Mouse (Mus musculus): ENCODE measurements around the gene Atp5j. TPM values are rescaled to one million over a fixed set of nuclear protein-coding genes. Genes with fewer than 3 reads are reported as not detected.

The Atp5j gene
- polyA plus RNA-seq, 1 experiment from 2014 or later = 849 TPM

GRCm38 (mm10) chr16:84806175-84806574 is 29.2 kb downstream of the Atp5j start:
- 90% methylated on average over 3 of the region's 3 CpGs for WGBS

DNA sequence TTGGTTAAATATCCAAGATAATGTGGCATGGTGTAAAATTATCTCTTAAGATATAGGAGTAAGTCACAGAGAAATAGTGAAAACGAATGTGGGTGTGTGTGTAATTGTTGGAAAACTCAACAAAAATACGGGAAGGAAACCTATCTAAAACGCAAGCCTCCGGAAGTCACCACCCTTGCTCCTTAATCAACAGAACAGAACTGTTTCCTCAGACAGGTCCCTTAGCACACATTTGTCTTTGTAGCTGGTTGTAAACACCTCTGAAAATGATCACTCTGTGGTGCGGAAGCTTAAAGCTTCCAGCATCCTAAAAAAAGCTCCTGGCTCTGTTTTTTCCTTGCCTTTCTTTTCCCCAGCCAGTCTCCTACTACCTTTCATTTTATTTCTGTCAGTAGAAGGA is 30.6 kb downstream of the Atp5j start:
- 80% methylated on average over 5 of the region's 5 CpGs for WGBS
- H3K27ac ChIP-seq = no peak overlapping the region
- no peak overlapping the region for H3K4me3 ChIP-seq
- H3K9me3 ChIP-seq = no peaks in the 10 kb centered on the region
- no peak overlapping the region for H3K9ac ChIP-seq
- H3K4me2 ChIP-seq = no peak overlapping the region
- H3K4me1 ChIP-seq = no peaks in the 10 kb centered on the region
- no peaks in the 10 kb centered on the region for H3K27me3 ChIP-seq
- ATAC-seq (ENCODE audit: insufficient number of reproducible peaks, insufficient read depth, low FRiP score, low TSS enrichment, low read depth) = no peak
- H3K36me3 ChIP-seq = no peaks in the 10 kb centered on the region

More at GRCm38 (mm10) chr16:84806175-84806574, 29.2 kb downstream of the Atp5j start:
- no peaks in the 10 kb centered on the region for H3K36me3 ChIP-seq
- H3K4me2 ChIP-seq = no peak overlapping the region
- H3K27me3 ChIP-seq = no peaks in the 10 kb centered on the region
- H3K9me3 ChIP-seq = no peaks in the 10 kb centered on the region
- H3K27ac ChIP-seq = no peak overlapping the region
- no peaks in the 10 kb centered on the region for H3K4me1 ChIP-seq
- no peak overlapping the region for H3K9ac ChIP-seq
- ATAC-seq (ENCODE audit: insufficient number of reproducible peaks, insufficient read depth, low FRiP score, low TSS enrichment, low read depth) = no peak
- H3K4me3 ChIP-seq = no peak overlapping the region

DNA sequence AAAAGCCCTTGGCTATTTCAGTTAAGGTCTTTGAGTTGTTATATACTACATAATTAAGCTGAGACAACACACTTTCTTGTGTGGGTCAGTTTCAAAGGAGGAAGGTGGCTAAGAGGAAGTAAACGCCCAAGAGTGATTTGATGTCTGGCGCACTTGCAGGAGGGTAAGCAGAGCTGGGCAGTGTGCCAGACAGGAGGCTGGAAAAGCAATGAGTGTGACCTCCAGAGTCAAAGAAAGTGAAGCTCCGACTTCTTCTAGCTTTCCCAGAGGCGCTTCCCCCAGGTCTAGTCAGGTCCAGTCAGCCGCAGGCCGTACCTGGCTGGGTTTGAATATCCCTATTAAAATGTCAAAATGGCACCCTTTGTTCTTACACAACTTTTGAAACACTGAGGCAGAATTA is 33.2 kb downstream of the Atp5j start:
- Histone ChIP-seq H3K9ac (no peak overlapping the region), H3K9me3 (no peaks in the 10 kb centered on the region), H3K4me1 (no peaks in the 10 kb centered on the region), H3K36me3 (no peaks in the 10 kb centered on the region), H3K27ac (no peak overlapping the region), H3K4me3 (no peak overlapping the region), H3K4me2 (no peak overlapping the region), H3K27me3 (no peaks in the 10 kb centered on the region)
- ATAC-seq (ENCODE audit: insufficient number of reproducible peaks, insufficient read depth, low FRiP score, low TSS enrichment, low read depth) = no peak
- 70% methylated on average over 6 of the region's 6 CpGs for WGBS

GRCm38 (mm10) chr16:84800038-84800437 is 35.4 kb downstream of the Atp5j start:
- Histone ChIP-seq H3K27me3 (no peaks in the 10 kb centered on the region), H3K4me3 (no peak overlapping the region), H3K9ac (no peak overlapping the region), H3K36me3 (no peaks in the 10 kb centered on the region), H3K27ac (no peak overlapping the region), H3K9me3 (no peaks in the 10 kb centered on the region), H3K4me1 (no peaks in the 10 kb centered on the region), H3K4me2 (no peak overlapping the region)
- 91% methylated on average over 1 of the region's 2 CpGs for WGBS
- no peak for ATAC-seq (ENCODE audit: insufficient number of reproducible peaks, insufficient read depth, low FRiP score, low TSS enrichment, low read depth)

DNA sequence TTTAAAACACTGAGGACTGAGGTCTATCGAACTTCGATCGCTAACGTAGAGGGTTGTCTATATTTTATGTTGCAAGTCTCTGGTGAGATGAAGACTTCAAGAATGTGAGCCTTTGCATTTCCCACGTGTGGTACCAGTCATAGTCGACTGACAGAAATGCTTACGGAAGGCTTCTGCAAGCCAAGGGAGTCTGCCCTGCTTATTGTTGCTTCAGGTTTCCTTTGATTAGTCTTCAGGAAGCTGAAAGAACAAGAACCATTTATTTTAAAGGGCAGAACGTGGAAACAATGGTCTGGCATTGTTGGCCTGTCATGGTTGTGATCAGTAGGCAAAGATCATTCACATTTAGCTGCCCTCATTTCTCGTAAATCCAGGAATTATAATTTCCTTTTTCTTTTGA is 38.7 kb downstream of the Atp5j start:
- no peak for ATAC-seq (ENCODE audit: insufficient number of reproducible peaks, insufficient read depth, low FRiP score, low TSS enrichment, low read depth)
- 79% methylated on average over 9 of the region's 9 CpGs for WGBS
- Histone ChIP-seq H3K27me3 (no peaks in the 10 kb centered on the region), H3K9me3 (no peaks in the 10 kb centered on the region), H3K4me2 (no peak overlapping the region), H3K36me3 (no peaks in the 10 kb centered on the region), H3K4me1 (no peaks in the 10 kb centered on the region), H3K4me3 (no peak overlapping the region), H3K27ac (no peak overlapping the region), H3K9ac (no peak overlapping the region)

- H3K36me3 ChIP-seq = no peaks in the 10 kb centered on the region
- H3K4me3 ChIP-seq = no peak overlapping the region
- H3K27me3 ChIP-seq = no peaks in the 10 kb centered on the region
- no peak overlapping the region for H3K9ac ChIP-seq
- no peak for ATAC-seq (ENCODE audit: insufficient number of reproducible peaks, insufficient read depth, low FRiP score, low TSS enrichment, low read depth)
- 65% methylated on average over 3 of the region's 3 CpGs for WGBS
- no peaks in the 10 kb centered on the region for H3K4me1 ChIP-seq
- H3K27ac ChIP-seq = no peak overlapping the region
- no peak overlapping the region for H3K4me2 ChIP-seq
- H3K9me3 ChIP-seq = no peaks in the 10 kb centered on the region
These were observed 40.1 kb downstream of the Atp5j start for GRCm38 (mm10) chr16:84795337-84795736.

GRCm38 (mm10) chr16:84793401-84793800 is 42.0 kb downstream of the Atp5j start:
- Histone ChIP-seq H3K4me2 (no peak overlapping the region), H3K9ac (no peak overlapping the region), H3K9me3 (no peaks in the 10 kb centered on the region), H3K27ac (no peak overlapping the region), H3K4me1 (no peaks in the 10 kb centered on the region), H3K27me3 (no peaks in the 10 kb centered on the region), H3K36me3 (no peaks in the 10 kb centered on the region), H3K4me3 (no peak overlapping the region)
- ATAC-seq (ENCODE audit: insufficient number of reproducible peaks, insufficient read depth, low FRiP score, low TSS enrichment, low read depth) = no peak
- 86% methylated on average over 14 of the region's 14 CpGs for WGBS

DNA sequence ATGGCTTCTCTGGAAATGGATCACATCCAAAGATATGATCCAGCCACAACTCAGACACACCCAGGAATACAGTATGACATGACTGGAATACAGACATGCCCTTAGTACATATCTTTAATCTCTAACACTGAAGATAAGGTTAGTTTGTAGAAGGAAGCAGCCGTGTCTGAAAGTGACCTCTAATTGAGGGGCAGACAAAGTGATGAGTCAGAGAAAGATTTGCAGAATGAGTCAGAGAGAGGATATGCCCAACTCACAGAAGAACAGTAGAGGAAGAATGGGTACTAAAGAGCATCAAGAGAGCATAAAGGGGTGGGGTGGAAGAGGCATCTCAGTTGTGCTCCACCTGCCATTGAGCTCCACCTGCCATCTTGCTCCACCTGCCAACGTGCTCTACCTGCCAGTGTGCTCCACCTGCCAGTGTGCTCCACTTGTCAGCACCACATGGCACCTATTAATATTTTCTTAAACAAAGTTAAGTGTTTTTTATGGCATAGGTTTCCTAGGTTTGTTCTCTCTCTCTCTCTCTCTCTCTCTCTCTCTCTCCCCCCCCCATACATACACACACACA is 44.7 kb downstream of the Atp5j start:
- H3K27ac ChIP-seq = no peak overlapping the region
- H3K27me3 ChIP-seq = no peaks in the 10 kb centered on the region
- no peak for ATAC-seq (ENCODE audit: insufficient number of reproducible peaks, insufficient read depth, low FRiP score, low TSS enrichment, low read depth)
- H3K9me3 ChIP-seq = no peaks in the 10 kb centered on the region
- H3K36me3 ChIP-seq = no peaks in the 10 kb centered on the region
- H3K4me3 ChIP-seq = no peak overlapping the region
- no peaks in the 10 kb centered on the region for H3K4me1 ChIP-seq
- H3K9ac ChIP-seq = no peak overlapping the region
- WGBS = 87% methylated on average over 2 of the region's 2 CpGs
- H3K4me2 ChIP-seq = no peak overlapping the region

- no peak overlapping the region for H3K4me2 ChIP-seq
- H3K36me3 ChIP-seq = no peaks in the 10 kb centered on the region
- no peak overlapping the region for H3K9ac ChIP-seq
- H3K9me3 ChIP-seq = no peaks in the 10 kb centered on the region
- 16% methylated on average over 7 of the region's 7 CpGs for WGBS
- no peaks in the 10 kb centered on the region for H3K27me3 ChIP-seq
- ATAC-seq (ENCODE audit: insufficient number of reproducible peaks, insufficient read depth, low FRiP score, low TSS enrichment, low read depth) = no peak
- H3K27ac ChIP-seq = no peak overlapping the region
- no peaks in the 10 kb centered on the region for H3K4me1 ChIP-seq
- H3K4me3 ChIP-seq = no peak overlapping the region
These were observed 50.5 kb downstream of the Atp5j start for GRCm38 (mm10) chr16:84784966-84785365.

- Histone ChIP-seq H3K9me3 (0 out of 2 replicates have a peak, but pooled peaks cover 5% of the 10 kb centered on the region), H3K4me1 (no peaks in the 10 kb centered on the region), H3K27ac (no peak overlapping the region), H3K27me3 (no peaks in the 10 kb centered on the region), H3K4me3 (no peak overlapping the region), H3K36me3 (no peaks in the 10 kb centered on the region), H3K4me2 (no peak overlapping the region), H3K9ac (no peak overlapping the region)
- 55% methylated on average over 2 of the region's 2 CpGs for WGBS
- ATAC-seq (ENCODE audit: insufficient number of reproducible peaks, insufficient read depth, low FRiP score, low TSS enrichment, low read depth) = no peak
These were observed 52.1 kb downstream of the Atp5j start for GRCm38 (mm10) chr16:84783279-84783678.

DNA sequence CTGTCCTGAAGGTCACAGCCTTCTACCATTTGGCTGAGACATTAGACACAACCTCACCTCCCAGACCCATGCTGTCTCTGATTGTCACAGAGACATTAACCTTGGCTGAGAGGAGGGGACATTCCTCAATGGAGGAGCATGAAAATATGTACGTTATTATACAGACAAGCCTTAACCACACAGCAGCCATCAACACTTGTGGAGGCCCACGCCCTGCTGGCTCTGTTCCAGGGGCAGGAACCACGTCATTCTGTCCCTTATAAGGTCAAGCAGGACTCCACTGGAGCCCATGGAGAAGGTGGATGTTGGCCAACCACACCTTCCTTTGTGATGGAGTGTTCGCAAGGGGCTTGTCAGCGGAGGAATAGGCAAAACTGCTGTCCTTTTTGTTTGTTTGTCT is 55.7 kb downstream of the Atp5j start:
- H3K4me1 ChIP-seq = no peaks in the 10 kb centered on the region
- H3K4me2 ChIP-seq = no peak overlapping the region
- 77% methylated on average over 5 of the region's 5 CpGs for WGBS
- H3K9ac ChIP-seq = no peak overlapping the region
- H3K36me3 ChIP-seq = no peaks in the 10 kb centered on the region
- no peak overlapping the region for H3K27ac ChIP-seq
- no peak overlapping the region for H3K4me3 ChIP-seq
- no peak for ATAC-seq (ENCODE audit: insufficient number of reproducible peaks, insufficient read depth, low FRiP score, low TSS enrichment, low read depth)
- H3K9me3 ChIP-seq = 0 out of 2 replicates have a peak, but pooled peaks cover 5% of the 10 kb centered on the region
- peaks cover 17% of the 10 kb centered on the region for H3K27me3 ChIP-seq

GRCm38 (mm10) chr16:84778861-84779630 is 56.4 kb downstream of the Atp5j start:
- peaks cover 22% of the 10 kb centered on the region for H3K27me3 ChIP-seq
- H3K9me3 ChIP-seq = 0 out of 2 replicates have a peak, but pooled peaks cover 5% of the 10 kb centered on the region
- peaks cover 2% of the 10 kb centered on the region; the same call in 1 of the 2 replicates for H3K4me1 ChIP-seq
- ATAC-seq (ENCODE audit: insufficient number of reproducible peaks, insufficient read depth, low FRiP score, low TSS enrichment, low read depth) = no peak
- WGBS = 84% methylated on average over 6 of the region's 6 CpGs
- H3K27ac ChIP-seq = no peak overlapping the region
- no peak overlapping the region for H3K4me2 ChIP-seq
- no peaks in the 10 kb centered on the region for H3K36me3 ChIP-seq
- no peak overlapping the region for H3K4me3 ChIP-seq
- H3K9ac ChIP-seq = no peak overlapping the region
